8 mouse cellular contexts compared by ENCODE assay signal in the genomic region with DNA sequence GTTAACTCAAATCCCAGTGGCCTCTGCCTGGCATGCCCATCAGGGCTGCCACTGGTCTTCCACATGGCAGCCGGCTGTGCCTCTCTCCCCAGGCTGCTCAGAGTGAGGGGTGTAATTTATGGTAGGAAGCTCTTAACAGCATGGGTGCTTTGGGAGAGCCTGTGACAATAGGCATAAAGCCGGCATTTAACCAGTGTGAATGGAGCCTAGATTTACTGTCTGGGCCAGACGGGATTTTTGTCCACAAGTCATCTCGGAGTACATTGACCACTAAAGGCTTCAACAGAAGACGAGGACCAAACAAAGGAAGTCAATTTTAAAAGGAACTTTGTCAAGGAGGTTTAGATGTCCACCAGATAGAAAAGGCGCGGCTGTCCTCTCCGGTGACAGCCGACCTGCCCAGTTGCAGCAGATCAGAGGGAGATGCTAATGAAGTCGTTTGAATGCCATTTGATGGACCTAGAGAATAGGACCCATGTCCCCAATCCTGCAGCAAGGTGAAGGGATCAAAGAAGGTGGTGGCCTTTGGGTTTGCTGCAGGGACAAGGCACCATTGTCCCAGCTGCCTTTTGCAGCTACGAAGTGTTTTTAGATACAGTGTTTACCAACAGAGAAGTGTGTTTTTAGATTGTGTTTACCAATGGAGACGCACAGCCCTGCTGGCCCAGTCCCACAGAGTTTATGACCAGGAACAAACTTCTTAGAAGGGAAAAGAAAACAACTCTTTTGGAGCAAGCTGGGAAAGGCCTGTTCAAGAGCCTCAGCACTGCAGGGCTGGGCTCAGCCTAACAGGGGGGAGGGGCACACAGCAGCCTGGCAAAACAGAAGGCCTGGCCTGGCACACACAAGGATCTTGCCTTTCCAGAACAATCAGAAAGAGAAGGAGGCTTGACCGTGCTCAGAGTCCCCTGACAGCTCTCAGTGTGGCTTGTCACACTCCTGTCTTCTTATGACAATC. TPM values are rescaled to one million over a fixed set of nuclear protein-coding genes. Genes with fewer than 3 reads are reported as not detected.
DNase-seq lines count a peak whose midpoint lies in the region; ATAC-seq and TF ChIP-seq lines count a peak whose summit lies in the region.

No protein-coding gene starts in this region.

- no peak overlapping the region for H3K4me2 ChIP-seq in forebrain, embryonic 13.5 days

- no peaks in the 10 kb centered on the region for H3K27me3 ChIP-seq in forebrain, embryonic 13.5 days
- no peaks in the 10 kb centered on the region for H3K27me3 ChIP-seq in kidney, adult 2 months (replicated peaks; ENCODE audit: control insufficient read depth, insufficient read depth, low read length)
- H3K27me3 ChIP-seq in thymus, adult 2 months (ENCODE audit: control insufficient read depth, insufficient read depth, low read length), result no peaks in the 10 kb centered on the region

- no peaks in the 10 kb centered on the region for H3K36me3 ChIP-seq in forebrain, embryonic 13.5 days (ENCODE audit: poor library complexity, severe bottlenecking)
- no peaks in the 10 kb centered on the region for H3K36me3 ChIP-seq in kidney, adult 2 months (ENCODE audit: control insufficient read depth, insufficient read depth, low read length)
- H3K36me3 ChIP-seq in thymus, adult 2 months (ENCODE audit: control insufficient read depth, insufficient read depth, low read length), result no peaks in the 10 kb centered on the region

- 19% methylated on average over 13 of the region's 13 CpGs for WGBS in forebrain, embryonic 13.5 days
- WGBS in kidney, adult 2 months, result 63% methylated on average over 13 of the region's 13 CpGs
- 92% methylated on average over 13 of the region's 13 CpGs for WGBS in thymus, adult 2 months

- DNase-seq in left cerebral cortex, postnatal 4 days, result peak; percentile 84
- no peak for DNase-seq in left cerebral cortex, adult 2 months (ENCODE audit: extremely low spot score in 1 of 2, low spot score in 2 of 2)
- DNase-seq in kidney, adult 2 months, result peak; percentile 51
- DNase-seq in lung, postnatal 14 days, result peak; percentile 58
- DNase-seq in thymus, adult 2 months, result no peak
- DNase-seq in spleen, postnatal 36 days (ENCODE audit: low spot score in 2 of 2), result no peak
- no peak for DNase-seq in natural killer cell, adult 2 months (ENCODE audit: low spot score in 2 of 2)

- no peak overlapping the region for H3K27ac ChIP-seq in left cerebral cortex, adult 2 months
- H3K27ac ChIP-seq in forebrain, embryonic 13.5 days, result 0 out of 2 replicates have a peak overlapping the region, but pooled peaks have one; percentile 37
- H3K27ac ChIP-seq in kidney, adult 2 months (ENCODE audit: insufficient read depth, low read depth, low read length), result peak overlapping the region; percentile 42; the same call in 1 of the 2 replicates
- no peak overlapping the region for H3K27ac ChIP-seq in thymus, adult 2 months (ENCODE audit: control insufficient read depth, insufficient read depth, low read length)

- peaks cover 22% of the 10 kb centered on the region for H3K4me1 ChIP-seq in forebrain, embryonic 13.5 days
- no peaks in the 10 kb centered on the region for H3K4me1 ChIP-seq in kidney, adult 2 months (ENCODE audit: control insufficient read depth, insufficient read depth, low read length)
- H3K4me1 ChIP-seq in thymus, adult 2 months (replicated peaks; ENCODE audit: control insufficient read depth, insufficient read depth, low read length), result no peaks in the 10 kb centered on the region

- H3K4me3 ChIP-seq in left cerebral cortex, adult 2 months, result no peak overlapping the region
- no peak overlapping the region for H3K4me3 ChIP-seq in forebrain, embryonic 13.5 days
- H3K4me3 ChIP-seq in kidney, adult 2 months (ENCODE audit: insufficient read depth, low read depth, low read length), result no peak overlapping the region
- H3K4me3 ChIP-seq in thymus, adult 2 months (ENCODE audit: control insufficient read depth, insufficient read depth, low read length), result no peak overlapping the region

- no peak for TF ChIP-seq CTCF in left cerebral cortex, adult 2 months (IDR thresholded peaks at IDR 0.05)
- TF ChIP-seq CTCF in kidney, adult 2 months (conservative IDR thresholded peaks at IDR 0.05; ENCODE audit: insufficient read depth, insufficient read length, low read depth, low read length), result no peak
- no peak for TF ChIP-seq CTCF in thymus, adult 2 months (IDR thresholded peaks at IDR 0.05; ENCODE audit: borderline replicate concordance, control insufficient read depth, extremely low read depth, insufficient read depth, low read length, poor library complexity)

- H3K9me3 ChIP-seq in forebrain, embryonic 13.5 days (replicated peaks), result no peaks in the 10 kb centered on the region

- no peak overlapping the region for H3K9ac ChIP-seq in forebrain, embryonic 13.5 days

- TF ChIP-seq POLR2A in kidney, adult 2 months (IDR thresholded peaks at IDR 0.05; ENCODE audit: low read depth, low read length), result no peak
- no peak for TF ChIP-seq POLR2A in thymus, adult 2 months (IDR thresholded peaks at IDR 0.05; ENCODE audit: control insufficient read depth, extremely low read depth, insufficient read depth, low read length, poor library complexity)

- ATAC-seq in forebrain, embryonic 13.5 days, result peak; percentile 78; the same call in 1 of the 2 replicates

- intact Hi-C loops in left cerebral cortex, postnatal 4 days (cut with DNase I), result no loop called here
- intact Hi-C loops in left cerebral cortex, adult 2 months (cut with DNase I), result no loop called here

RNA-seq across cellular contexts. Expression of a gene that starts 48.4 kb away (rescaled TPM):
- not detected for total RNA-seq in left cerebral cortex, postnatal 4 days (2021)
- total RNA-seq in left cerebral cortex, adult 2 months (2021), result 1 to 10 TPM; 1.2 to 1.8 TPM
- polyA plus RNA-seq in forebrain, embryonic 13.5 days (2015; fragmentation: Nextera tagmentation; extraction: Ambion mirVana), result 0.28 and 0.49 TPM in 2 replicates
- polyA plus RNA-seq in kidney, adult 2 months (2012; rRNA removed), result 0.42 and 0.88 TPM in 2 replicates
- polyA plus RNA-seq in thymus, adult 2 months (2012; rRNA removed), result 1.9 and 2.5 TPM in 2 replicates

Comparison
In these comparisons a context has a peak if more than half of its experiments do, and no peak if none do; other contexts are left out.
1. DNase-seq: peak in left cerebral cortex, postnatal 4 days (single experiment), kidney, adult 2 months (single experiment) and lung, postnatal 14 days (single experiment); none in left cerebral cortex, adult 2 months (0 of 2), thymus, adult 2 months (single experiment), spleen, postnatal 36 days (0 of 2) and natural killer cell, adult 2 months (0 of 2).
2. H3K27ac ChIP-seq: peak in forebrain, embryonic 13.5 days (single experiment) and kidney, adult 2 months (single experiment); none in left cerebral cortex, adult 2 months (single experiment) and thymus, adult 2 months (single experiment).